Mouse (Mus musculus): ENCODE results near the gene Wdfy2.

GRCm38 (mm10) chr14:62864254-62864653 is 26.8 kb downstream of the Wdfy2 start:
- TF ChIP-seq CTCF (IDR thresholded peaks at IDR 0.05; ENCODE audit: low read depth, low read length), result no peak
- TF ChIP-seq POLR2A (IDR thresholded peaks at IDR 0.05; ENCODE audit: insufficient read depth, low read length), result no peak
- TF ChIP-seq EP300 (IDR thresholded peaks at IDR 0.05; ENCODE audit: insufficient read depth, low read depth, low read length), result no peak

Data from ES-Bruce4 (cell line).